Mouse (Mus musculus) forebrain, embryonic 14.5 days (tissue): ENCODE results near the gene Tgfb1. TPM values are rescaled to one million over a fixed set of nuclear protein-coding genes. Genes with fewer than 3 reads are reported as not detected.
"Not testable (repeated sequence)": the region's sequence is repeated elsewhere in the genome, so short reads cannot be mapped to it uniquely, and the experiment has no call there.

Source experiments
- ATAC-seq: fragments of 200-750 bp; cut with Nextera tagmentation; 2 replicates; pipeline ENCODE4 v1.8.0; 2017; ENCODE audit warnings: mild to moderate bottlenecking, moderate library complexity
- DNase-seq: peaks from one replicate; pipeline ENCODE4 v3.0.0-alpha.2; 2015; ENCODE audit warnings: low spot score
- H3K27ac ChIP-seq: fragments of 300-500 bp; sonication (generic); 2 replicates; pipeline ENCODE4 v1.5.1; 2014; ENCODE audit warnings: low read depth, mild to moderate bottlenecking, control low read depth, low read length, moderate library complexity
- H3K27me3 ChIP-seq: fragments of 300-500 bp; sonication (generic); replicated peaks from 2 replicates; pipeline ENCODE4 v1.6.1; 2014; ENCODE audit warnings: low read length, control low read depth, mixed read lengths; ENCODE audit not compliant: control insufficient read depth, insufficient read depth
- H3K36me3 ChIP-seq: fragments of 300-500 bp; sonication (generic); 2 replicates; pipeline ENCODE4 v1.6.1; 2014; ENCODE audit warnings: low read length, control low read depth; ENCODE audit not compliant: control insufficient read depth, insufficient read depth
- H3K4me1 ChIP-seq: fragments of 300-500 bp; sonication (generic); 2 replicates; pipeline ENCODE4 v1.6.1; 2014; ENCODE audit warnings: antibody characterized with exemption, low read length, control low read depth; ENCODE audit not compliant: control insufficient read depth, insufficient read depth
- H3K4me2 ChIP-seq: fragments of 300-500 bp; sonication (generic); 2 replicates; pipeline ENCODE4 v1.6.1; 2014; ENCODE audit warnings: mild to moderate bottlenecking, control low read depth, low read length
- H3K4me3 ChIP-seq: fragments of 300-500 bp; sonication (generic); 2 replicates; pipeline ENCODE4 v1.5.1; 2014; ENCODE audit warnings: low read depth, low read length, control low read depth
- H3K9ac ChIP-seq: fragments of 300-500 bp; sonication (generic); 2 replicates; pipeline ENCODE4 v1.6.1; 2014; ENCODE audit warnings: mild to moderate bottlenecking, low read length, control low read depth, moderate library complexity
- H3K9me3 ChIP-seq: fragments of 300-500 bp; sonication (generic); replicated peaks from 2 replicates; pipeline ENCODE4 v1.6.1; 2016; ENCODE audit warnings: low read length, control low read depth, mixed read lengths; ENCODE audit not compliant: control insufficient read depth
- WGBS: fragments of 180-500 bp; shearing (Covaris S2); extraction: QIAGEN DNeasy Blood & Tissue Kit; methylation state at CpG from one replicate; pipeline ENCODE4 v1.1.7; 2014; 5-methylcytosine and 5-hydroxymethylcytosine counted together
- polyA plus RNA-seq: library from polyadenylated mRNA; unstranded; fragments of >200 nt; fragmentation: Nextera tagmentation; extraction: Ambion mirVana; gene quantifications from 2 replicates; pipeline ENCODE4 v1.2.1, GENCODE M21; 2014

The Tgfb1 gene
- polyA plus RNA-seq, 1 experiment from 2014 or later: 0.61 TPM

DNA sequence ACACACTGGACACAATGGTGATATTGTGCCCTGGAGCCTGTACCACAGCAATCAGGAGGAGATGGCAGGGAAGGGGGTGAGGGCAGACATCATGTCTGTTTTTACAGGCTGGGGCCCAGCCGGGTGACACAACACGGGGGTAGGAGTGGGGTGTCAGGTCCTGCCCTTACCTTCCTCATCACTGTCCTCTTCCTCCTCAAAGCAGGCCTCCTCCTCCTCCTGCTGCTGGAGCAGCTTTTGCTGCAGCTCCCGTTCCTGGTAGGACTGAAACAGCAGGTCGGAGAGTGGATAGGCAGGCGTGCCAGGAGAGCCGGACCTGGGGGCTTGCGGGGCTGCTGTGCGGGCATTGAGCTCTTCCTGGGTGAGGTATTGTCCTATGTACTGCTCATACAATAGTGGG is 27.8 kb downstream of the Tgfb1 start:
- H3K4me1 ChIP-seq: peaks cover 12% of the 10 kb centered on the region
- DNase-seq (no peak), ATAC-seq (no peak)
- no peak overlapping the region for H3K9ac ChIP-seq
- no peaks in the 10 kb centered on the region for H3K27me3 ChIP-seq
- no peak overlapping the region for H3K4me3 ChIP-seq
- H3K4me2 ChIP-seq: no peak overlapping the region
- H3K27ac ChIP-seq: no peak overlapping the region
- no peaks in the 10 kb centered on the region for H3K9me3 ChIP-seq
- peaks cover 49% of the 10 kb centered on the region for H3K36me3 ChIP-seq
- 93% methylated on average over 8 of the region's 8 CpGs for WGBS

DNA sequence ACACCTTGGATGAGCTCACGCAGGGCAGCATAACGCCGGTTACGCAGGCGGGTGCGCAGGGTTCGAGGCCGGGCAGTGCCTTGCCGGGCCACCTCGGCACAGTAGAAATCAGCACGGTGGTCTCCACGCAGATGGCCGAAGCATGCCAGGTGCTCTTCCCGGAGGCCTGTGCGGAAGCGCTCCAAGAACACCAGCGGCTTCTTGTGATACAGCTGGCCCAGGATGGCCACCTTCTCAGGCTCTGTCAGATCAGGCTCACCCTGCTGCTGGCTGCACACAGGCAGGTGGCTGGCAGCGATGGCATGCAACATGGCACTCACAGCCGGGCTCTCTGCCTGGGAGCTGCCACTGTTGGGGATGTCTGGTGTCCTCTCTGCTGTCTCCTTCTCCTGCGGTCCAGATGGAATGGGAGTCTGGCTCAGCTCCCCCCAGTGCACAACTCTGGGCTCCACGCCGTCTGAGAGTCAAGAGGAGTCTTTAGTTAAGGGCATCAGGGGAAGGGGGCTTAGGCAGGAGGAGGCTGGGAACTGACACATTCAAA is 29.0 kb downstream of the Tgfb1 start:
- Histone ChIP-seq H3K9me3 (no peaks in the 10 kb centered on the region), H3K27me3 (no peaks in the 10 kb centered on the region), H3K36me3 (peaks cover 57% of the 10 kb centered on the region), H3K4me2 (no peak overlapping the region), H3K27ac (no peak overlapping the region), H3K4me1 (peaks cover 9% of the 10 kb centered on the region), H3K9ac (no peak overlapping the region), H3K4me3 (no peak overlapping the region)
- ATAC-seq (no peak), DNase-seq (no peak)
- 94% methylated on average over 22 of the region's 22 CpGs for WGBS

DNA sequence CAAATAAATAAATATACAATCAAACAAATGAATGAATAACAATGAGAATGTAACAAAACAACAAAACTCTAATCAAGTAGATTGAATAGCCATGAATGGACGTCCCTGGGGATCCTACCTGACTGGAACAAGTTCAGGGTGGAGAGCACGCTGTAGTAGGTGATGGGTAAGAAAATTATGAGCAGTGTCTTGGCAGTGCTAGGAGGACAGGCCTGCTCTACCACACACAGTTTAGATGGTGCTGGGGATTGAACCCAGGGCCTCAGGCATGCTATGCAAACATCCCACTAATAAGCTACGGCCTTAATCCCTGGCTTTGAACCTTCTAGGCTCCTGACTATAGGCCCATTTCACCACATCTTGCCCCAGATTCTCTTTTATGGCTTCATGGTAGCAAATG is 30.7 kb downstream of the Tgfb1 start:
- peak overlapping the region; percentile 90; the same call in 1 of the 2 replicates for H3K4me2 ChIP-seq
- H3K4me1 ChIP-seq: peaks cover 9% of the 10 kb centered on the region
- ATAC-seq (no peak), DNase-seq (no peak)
- H3K9ac ChIP-seq: no peak overlapping the region
- peaks cover 65% of the 10 kb centered on the region for H3K36me3 ChIP-seq
- whole genome bisulfite sequencing: 93% methylated on average over 3 of the region's 3 CpGs
- no peak overlapping the region for H3K27ac ChIP-seq
- H3K4me3 ChIP-seq: no peak overlapping the region
- no peaks in the 10 kb centered on the region for H3K9me3 ChIP-seq
- no peaks in the 10 kb centered on the region for H3K27me3 ChIP-seq

DNA sequence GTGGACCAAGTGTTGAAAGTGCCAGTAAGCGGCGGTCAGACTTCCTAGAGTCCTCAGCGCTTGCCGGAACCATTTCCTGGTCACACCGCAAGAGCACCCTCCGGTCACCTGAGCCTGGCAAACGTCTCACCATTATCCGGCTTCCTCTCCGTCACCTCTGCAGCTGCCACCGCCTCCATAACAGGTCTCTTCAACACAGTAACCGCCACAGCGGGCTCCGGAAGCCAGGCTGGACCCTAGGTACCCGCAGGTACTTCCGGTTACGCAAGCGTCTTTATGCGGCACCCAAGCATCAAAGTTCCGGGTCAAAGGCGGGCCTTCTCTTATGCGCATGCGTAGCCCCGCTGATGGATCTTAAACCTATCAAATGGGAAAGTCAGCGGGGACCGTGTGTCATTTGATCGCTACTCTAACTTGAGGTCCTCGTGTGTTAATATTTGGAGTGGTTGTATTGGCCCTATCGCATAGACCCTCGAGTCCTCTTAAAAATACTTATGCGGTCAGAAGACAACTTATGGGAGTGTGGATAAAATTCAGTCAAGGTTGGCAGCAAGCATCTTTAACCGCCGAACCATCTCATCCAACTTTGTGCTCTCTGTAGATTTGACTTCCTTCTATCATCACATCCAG is 32.1 kb downstream of the Tgfb1 start, which contains the start of gene Ccdc97:
TSS of gene Ccdc97 (minus strand) at position 301 of the 630 bp plus-strand sequence.
- H3K9ac ChIP-seq: peak within 1 kb of the TSS; percentile 79
- H3K4me1 ChIP-seq: peaks cover 9% of the 10 kb centered on the region
- DNase-seq (peak; percentile 98), ATAC-seq (peak; percentile 91)
- peaks cover 65% of the 10 kb centered on the region for H3K36me3 ChIP-seq
- H3K9me3 ChIP-seq: no peaks in the 10 kb centered on the region
- H3K27ac ChIP-seq: peak within 1 kb of the TSS; percentile 55; the same call in 1 of the 2 replicates
- peak within 1 kb of the TSS; percentile 71 for H3K4me3 ChIP-seq
- WGBS: 6% methylated on average over 32 of the region's 32 CpGs
- H3K27me3 ChIP-seq: no peaks in the 10 kb centered on the region
- peak within 1 kb of the TSS; percentile 90 for H3K4me2 ChIP-seq

DNA sequence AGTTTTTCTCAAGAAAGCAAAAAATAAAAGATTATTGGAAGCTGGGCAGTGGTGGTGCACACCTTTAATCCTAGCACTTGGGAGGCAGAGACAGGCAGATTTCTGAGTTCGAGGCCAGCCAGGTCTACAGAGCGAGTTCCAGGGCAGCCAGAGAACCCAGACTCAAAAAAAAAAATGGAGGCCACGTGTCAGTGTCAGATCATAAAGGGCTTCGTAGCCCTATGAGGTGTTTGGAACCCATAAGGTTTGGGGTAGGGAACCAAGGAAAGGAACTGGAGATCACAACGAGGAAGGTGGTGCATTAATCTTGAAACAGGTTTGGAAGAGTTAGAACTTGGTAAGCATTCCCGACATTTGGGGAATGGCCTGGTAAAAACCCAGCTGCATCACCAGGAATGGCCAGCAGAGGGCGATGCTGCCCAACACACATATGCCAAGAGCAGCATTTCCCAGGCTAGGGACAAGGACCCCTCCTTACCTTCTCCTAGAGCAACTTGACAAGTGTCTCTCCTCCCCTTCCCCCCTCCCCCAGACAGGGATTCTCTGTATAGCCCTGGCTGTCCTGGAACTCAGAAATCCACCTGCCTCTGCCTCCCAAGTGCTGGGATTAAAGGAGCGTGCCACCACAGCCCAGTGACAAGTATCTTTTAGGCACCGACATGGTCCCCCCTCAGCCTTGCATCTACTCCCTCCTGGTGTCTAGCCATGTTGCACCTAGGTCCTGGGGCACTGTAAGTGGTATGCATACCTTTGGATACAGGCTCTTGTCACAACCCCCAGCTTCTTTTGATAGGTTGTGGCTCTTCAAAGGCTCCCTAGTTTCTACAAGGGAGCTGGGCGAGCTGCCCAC is 33.2 kb downstream of the Tgfb1 start:
- peak; percentile 74 for DNase-seq
- Histone ChIP-seq H3K9ac (no peak overlapping the region), H3K27ac (no peak overlapping the region), H3K4me1 (peaks cover 9% of the 10 kb centered on the region), H3K27me3 (no peaks in the 10 kb centered on the region), H3K9me3 (no peaks in the 10 kb centered on the region), H3K36me3 (peaks cover 65% of the 10 kb centered on the region), H3K4me3 (no peak overlapping the region), H3K4me2 (no peak overlapping the region)
- ATAC-seq: peak; percentile 23
- 63% methylated on average over 10 of the region's 10 CpGs for WGBS

DNA sequence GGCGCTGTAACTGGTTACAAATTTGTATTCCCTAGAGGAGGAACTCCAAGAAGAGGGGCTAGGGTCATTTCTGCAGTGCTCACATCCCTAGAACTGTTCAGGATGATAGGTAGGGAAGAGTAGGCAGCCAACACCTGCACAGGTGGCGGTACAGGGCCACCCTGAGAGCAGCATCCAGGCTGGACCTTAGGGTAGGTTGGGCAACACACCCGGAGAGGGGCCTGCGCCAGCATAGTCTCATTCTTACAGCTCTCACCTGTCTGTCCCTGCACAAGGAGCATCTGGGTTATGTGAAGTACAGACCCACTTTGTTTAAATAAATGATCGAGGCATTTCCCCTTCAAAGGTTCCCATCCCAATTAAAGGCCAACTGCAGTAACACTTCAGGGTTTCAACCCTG is 34.0 kb downstream of the Tgfb1 start:
- H3K4me3 ChIP-seq: no peak overlapping the region
- WGBS: 90% methylated on average over 5 of the region's 5 CpGs
- H3K4me2 ChIP-seq: no peak overlapping the region
- peaks cover 65% of the 10 kb centered on the region for H3K36me3 ChIP-seq
- no peak for DNase-seq
- H3K9me3 ChIP-seq: no peaks in the 10 kb centered on the region
- H3K9ac ChIP-seq: no peak overlapping the region
- ATAC-seq: no peak
- H3K4me1 ChIP-seq: peaks cover 9% of the 10 kb centered on the region
- no peak overlapping the region for H3K27ac ChIP-seq
- no peaks in the 10 kb centered on the region for H3K27me3 ChIP-seq

DNA sequence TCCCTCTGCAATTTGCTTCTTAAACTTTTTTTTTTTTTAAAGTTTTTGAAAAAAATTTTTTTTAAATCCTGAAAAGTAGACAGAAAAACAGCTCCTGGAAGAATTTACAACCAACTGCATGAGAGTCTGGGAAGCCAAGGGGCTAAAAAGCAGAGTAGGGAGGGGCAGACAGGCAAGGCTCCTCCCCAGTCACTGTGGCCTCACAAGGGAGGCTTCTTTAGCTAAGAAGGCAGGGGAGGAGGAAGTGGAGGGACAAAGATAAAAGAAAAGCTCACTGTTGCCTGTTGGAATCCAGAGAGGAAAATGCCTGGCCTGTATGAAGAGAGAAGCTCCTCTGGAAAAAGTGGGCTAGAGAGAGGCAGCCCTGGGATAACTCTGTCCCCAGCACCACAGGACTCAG is 35.0 kb downstream of the Tgfb1 start:
- H3K9ac ChIP-seq, ATAC-seq, H3K27ac ChIP-seq, H3K27me3 ChIP-seq, DNase-seq, H3K4me2 ChIP-seq, H3K4me3 ChIP-seq, H3K4me1 ChIP-seq, H3K9me3 ChIP-seq: not testable (repeated sequence)
- peaks cover 67% of the 10 kb centered on the region for H3K36me3 ChIP-seq

DNA sequence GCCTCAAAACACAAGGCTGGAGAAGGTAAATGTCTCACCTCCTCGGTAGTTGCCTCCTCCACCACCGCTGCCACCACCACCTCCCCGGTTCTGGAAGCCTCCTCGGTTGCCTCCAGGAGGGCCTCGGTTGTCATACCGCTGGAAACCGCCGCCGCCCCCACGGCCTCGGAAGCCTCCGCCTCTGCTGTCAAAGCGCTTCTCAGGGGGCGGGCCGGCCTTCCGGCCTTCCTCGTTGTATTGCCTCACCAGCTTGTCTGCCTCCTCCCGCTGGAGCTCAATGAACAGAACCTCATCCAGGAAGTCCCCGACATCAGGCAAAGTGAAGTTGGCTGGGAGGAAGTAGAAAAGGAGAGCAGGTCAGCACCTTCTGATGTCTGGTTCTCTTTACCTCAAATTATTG is 39.1 kb downstream of the Tgfb1 start:
- Histone ChIP-seq H3K9ac (no peak overlapping the region), H3K4me2 (no peak overlapping the region), H3K4me1 (no peaks in the 10 kb centered on the region), H3K4me3 (no peak overlapping the region), H3K27ac (no peak overlapping the region), H3K9me3 (no peaks in the 10 kb centered on the region), H3K36me3 (peaks cover 97% of the 10 kb centered on the region), H3K27me3 (no peaks in the 10 kb centered on the region)
- DNase-seq (no peak), ATAC-seq (no peak)
- 82% methylated on average over 19 of the region's 19 CpGs for WGBS

DNA sequence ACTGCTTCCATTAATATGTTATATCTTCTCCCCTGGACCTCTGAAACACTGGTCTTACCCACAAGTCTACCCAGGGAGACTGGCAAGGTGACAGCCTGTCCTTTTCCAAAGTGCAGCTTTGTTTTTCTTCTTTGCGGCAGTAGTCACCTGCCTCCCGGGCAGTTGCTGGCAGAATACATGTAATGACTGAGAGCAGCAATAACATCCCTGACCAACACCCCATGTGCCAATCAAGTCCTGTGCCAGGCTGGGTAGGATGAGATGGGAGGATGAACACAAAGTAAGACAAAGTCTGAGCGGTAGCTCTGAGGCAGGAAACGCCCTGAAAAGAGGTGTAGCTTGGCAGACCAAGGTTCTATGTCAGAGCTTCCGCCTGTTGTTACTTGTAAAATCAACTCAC is 41.0 kb downstream of the Tgfb1 start:
- peaks cover 100% of the 10 kb centered on the region for H3K36me3 ChIP-seq
- no peak for ATAC-seq

More for the DNA sequence above, 41.0 kb downstream of the Tgfb1 start:
- no peak for DNase-seq
- Histone ChIP-seq H3K4me2 (no peak overlapping the region), H3K27me3 (no peaks in the 10 kb centered on the region), H3K9me3 (no peaks in the 10 kb centered on the region), H3K4me1 (no peaks in the 10 kb centered on the region), H3K4me3 (no peak overlapping the region), H3K9ac (no peak overlapping the region), H3K27ac (no peak overlapping the region)
- WGBS: 95% methylated on average over 5 of the region's 5 CpGs
